Mouse (Mus musculus): Measurements from ENCODE around the gene Rcan1. TPM values are rescaled to one million over a fixed set of nuclear protein-coding genes. Genes with fewer than 3 reads are reported as not detected.

Gene Rcan1
- polyA plus RNA-seq, 1 experiment = 20.2 TPM

- Histone ChIP-seq H3ac (ENCODE audit: control insufficient read depth, insufficient read length) (no peak overlapping the region), H3K4me2 (ENCODE audit: low read depth) (no peak overlapping the region), H3K79me2 (ENCODE audit: control insufficient read depth, insufficient read depth) (no peaks in the 10 kb centered on the region), H3K36me3 (ENCODE audit: control insufficient read depth, insufficient read depth) (no peaks in the 10 kb centered on the region), H3K4me3 (no peak overlapping the region), H3K27me3 (ENCODE audit: control insufficient read depth, insufficient read depth, insufficient read length) (peaks cover 15% of the 10 kb centered on the region)
- TF ChIP-seq POLR2A (IDR thresholded peaks at IDR 0.05; ENCODE audit: insufficient read length, low read depth) (no peak), TCF12 (IDR thresholded peaks at IDR 0.05; ENCODE audit: insufficient read depth, poor library complexity, severe bottlenecking) (no peak), E2F4 (IDR thresholded peaks at IDR 0.05; ENCODE audit: insufficient read depth) (no peak), REST (IDR thresholded peaks at IDR 0.05; ENCODE audit: insufficient read depth, insufficient read length) (no peak), TCF3 (IDR thresholded peaks at IDR 0.05; ENCODE audit: insufficient read length, low read depth) (no peak)
Measured at GRCm38 (mm10) chr16:92499324-92499723, 28.7 kb upstream of the Rcan1 start.

GRCm38 (mm10) chr16:92498589-92498981 lies 27.9 kb upstream of the Rcan1 start:
- no peak overlapping the region for H3K4me3 ChIP-seq
- peaks cover 15% of the 10 kb centered on the region for H3K27me3 ChIP-seq (ENCODE audit: control insufficient read depth, insufficient read depth, insufficient read length)
- H3K36me3 ChIP-seq (ENCODE audit: control insufficient read depth, insufficient read depth) = no peaks in the 10 kb centered on the region
- H3K79me2 ChIP-seq (ENCODE audit: control insufficient read depth, insufficient read depth) = no peaks in the 10 kb centered on the region
- H3K4me2 ChIP-seq (ENCODE audit: low read depth) = no peak overlapping the region
- TF ChIP-seq POLR2A (IDR thresholded peaks at IDR 0.05; ENCODE audit: insufficient read length, low read depth) = no peak
- no peak for TF ChIP-seq E2F4 (IDR thresholded peaks at IDR 0.05; ENCODE audit: insufficient read depth)
- no peak for TF ChIP-seq SRF (IDR thresholded peaks at IDR 0.05; ENCODE audit: control insufficient read depth, insufficient read length, low read depth)
- no peak for TF ChIP-seq MYOG (IDR thresholded peaks at IDR 0.05; ENCODE audit: control insufficient read depth in 1 of 3, insufficient read depth in 1 of 3, insufficient read length in 2 of 3, low read depth in 2 of 3)
- TF ChIP-seq CEBPB (IDR thresholded peaks at IDR 0.05; ENCODE audit: insufficient read depth, poor library complexity, severe bottlenecking) = no peak
- TF ChIP-seq MAX (IDR thresholded peaks at IDR 0.05; ENCODE audit: low read depth) = no peak
- no peak for TF ChIP-seq USF1 (IDR thresholded peaks at IDR 0.05; ENCODE audit: low read depth)
- no peak for TF ChIP-seq TCF12 (IDR thresholded peaks at IDR 0.05; ENCODE audit: insufficient read depth, poor library complexity, severe bottlenecking)
- no peak for TF ChIP-seq POLR2AphosphoS2 (IDR thresholded peaks at IDR 0.05; ENCODE audit: insufficient read length, low read depth)
- no peak for TF ChIP-seq MYOD1 (IDR thresholded peaks at IDR 0.05; ENCODE audit: control insufficient read depth in 1 of 3, insufficient read length in 2 of 3, low read depth in 2 of 3)
- H3ac ChIP-seq (ENCODE audit: control insufficient read depth, insufficient read length) = no peak overlapping the region

GRCm38 (mm10) chr16:92497851-92498588 lies 27.4 kb upstream of the Rcan1 start:
- no peak overlapping the region for H3K4me2 ChIP-seq (ENCODE audit: low read depth)
- no peak overlapping the region for H3ac ChIP-seq (ENCODE audit: control insufficient read depth, insufficient read length)
- H3K27me3 ChIP-seq (ENCODE audit: control insufficient read depth, insufficient read depth, insufficient read length) = peaks cover 15% of the 10 kb centered on the region
- no peaks in the 10 kb centered on the region for H3K79me2 ChIP-seq (ENCODE audit: control insufficient read depth, insufficient read depth)
- TF ChIP-seq POLR2A (IDR thresholded peaks at IDR 0.05; ENCODE audit: insufficient read length, low read depth) (no peak), REST (IDR thresholded peaks at IDR 0.05; ENCODE audit: insufficient read depth, insufficient read length) (no peak), TCF3 (IDR thresholded peaks at IDR 0.05; ENCODE audit: insufficient read length, low read depth) (no peak), MYOD1 (IDR thresholded peaks at IDR 0.05; ENCODE audit: control insufficient read depth in 1 of 3, insufficient read length in 2 of 3, low read depth in 2 of 3) (no peak), USF1 (IDR thresholded peaks at IDR 0.05; ENCODE audit: low read depth) (no peak), MYOG (IDR thresholded peaks at IDR 0.05; ENCODE audit: control insufficient read depth in 1 of 3, insufficient read depth in 1 of 3, insufficient read length in 2 of 3, low read depth in 2 of 3) (no peak), MAX (IDR thresholded peaks at IDR 0.05; ENCODE audit: low read depth) (no peak), POLR2AphosphoS2 (IDR thresholded peaks at IDR 0.05; ENCODE audit: insufficient read length, low read depth) (no peak), CEBPB (IDR thresholded peaks at IDR 0.05; ENCODE audit: insufficient read depth, poor library complexity, severe bottlenecking) (no peak), TCF12 (IDR thresholded peaks at IDR 0.05; ENCODE audit: insufficient read depth, poor library complexity, severe bottlenecking) (no peak), SRF (IDR thresholded peaks at IDR 0.05; ENCODE audit: control insufficient read depth, insufficient read length, low read depth) (no peak), E2F4 (IDR thresholded peaks at IDR 0.05; ENCODE audit: insufficient read depth) (no peak)
- H3K36me3 ChIP-seq (ENCODE audit: control insufficient read depth, insufficient read depth) = no peaks in the 10 kb centered on the region
- H3K4me3 ChIP-seq = no peak overlapping the region

DNA sequence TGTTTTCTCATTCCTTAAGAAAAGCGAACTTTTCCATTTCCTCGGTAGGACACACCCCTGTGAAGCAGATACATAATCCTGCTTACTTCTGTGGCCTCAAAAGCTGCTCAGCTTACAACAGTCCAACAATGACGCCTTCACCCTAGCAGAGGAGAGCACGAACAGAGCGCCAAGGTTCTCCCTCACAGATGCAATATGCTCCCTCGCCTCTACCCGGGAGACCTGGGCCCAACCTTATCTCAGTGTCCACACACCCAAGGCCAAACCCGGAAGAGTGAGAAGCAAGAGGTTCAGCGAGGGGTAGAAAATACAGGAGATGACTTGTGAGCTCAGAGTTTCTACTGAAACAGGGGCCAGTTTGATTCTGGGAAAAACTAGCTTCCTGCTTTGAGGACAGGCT lies 18.7 kb upstream of the Rcan1 start:
- H3K4me3 ChIP-seq = no peak overlapping the region
- H3K36me3 ChIP-seq (ENCODE audit: control insufficient read depth, insufficient read depth) = no peaks in the 10 kb centered on the region
- H3ac ChIP-seq (ENCODE audit: control insufficient read depth, insufficient read length) = no peak overlapping the region
- no peak overlapping the region for H3K4me2 ChIP-seq (ENCODE audit: low read depth)
- H3K27me3 ChIP-seq (ENCODE audit: control insufficient read depth, insufficient read depth, insufficient read length) = peaks cover 22% of the 10 kb centered on the region
- H3K79me2 ChIP-seq (ENCODE audit: control insufficient read depth, insufficient read depth) = no peaks in the 10 kb centered on the region
- TF ChIP-seq CEBPB (IDR thresholded peaks at IDR 0.05; ENCODE audit: insufficient read depth, poor library complexity, severe bottlenecking) (no peak), MAX (IDR thresholded peaks at IDR 0.05; ENCODE audit: low read depth) (no peak), E2F4 (IDR thresholded peaks at IDR 0.05; ENCODE audit: insufficient read depth) (no peak)

DNA sequence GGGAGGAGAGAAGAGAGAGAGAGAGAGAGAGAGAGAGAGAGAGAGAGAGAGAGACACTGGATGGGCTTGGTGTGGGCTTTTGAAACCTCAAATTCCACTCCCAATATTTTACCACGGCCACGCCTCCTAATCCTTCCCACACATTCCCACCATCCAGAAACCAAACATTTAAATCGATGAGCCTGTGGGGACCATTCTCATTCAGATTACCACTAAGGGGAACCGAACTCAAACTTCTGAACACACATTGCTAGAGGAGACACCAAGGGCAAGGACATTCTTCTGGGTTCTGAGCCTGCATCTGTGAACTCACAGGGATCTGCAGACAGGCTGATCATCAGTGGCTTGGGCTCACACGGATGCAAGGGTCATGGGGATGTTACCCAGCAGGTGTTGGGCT lies 17.8 kb upstream of the Rcan1 start:
- no peak overlapping the region for H3K4me2 ChIP-seq (ENCODE audit: low read depth)
- no peak overlapping the region for H3K4me3 ChIP-seq
- TF ChIP-seq MAX (IDR thresholded peaks at IDR 0.05; ENCODE audit: low read depth) (no peak), TCF3 (IDR thresholded peaks at IDR 0.05; ENCODE audit: insufficient read length, low read depth) (no peak), MYOG (IDR thresholded peaks at IDR 0.05; ENCODE audit: control insufficient read depth in 1 of 3, insufficient read depth in 1 of 3, insufficient read length in 2 of 3, low read depth in 2 of 3) (no peak)
- H3K27me3 ChIP-seq (ENCODE audit: control insufficient read depth, insufficient read depth, insufficient read length) = peaks cover 25% of the 10 kb centered on the region
- no peak overlapping the region for H3ac ChIP-seq (ENCODE audit: control insufficient read depth, insufficient read length)
- H3K79me2 ChIP-seq (ENCODE audit: control insufficient read depth, insufficient read depth) = no peaks in the 10 kb centered on the region
- H3K36me3 ChIP-seq (ENCODE audit: control insufficient read depth, insufficient read depth) = no peaks in the 10 kb centered on the region
